Mouse (Mus musculus): ENCODE measurements around the gene Sorcs3. TPM values are rescaled to one million over a fixed set of nuclear protein-coding genes. Genes with fewer than 3 reads are reported as not detected.

Sorcs3 gene
- polyA plus RNA-seq, 1 experiment: not detected

- H3K9me3 ChIP-seq: peaks cover 19% of the 10 kb centered on the region
- no peaks in the 10 kb centered on the region for H3K4me1 ChIP-seq
- TF ChIP-seq GATA1 (IDR thresholded peaks at IDR 0.05; ENCODE audit: borderline replicate concordance, low read length): no peak
- no peak for TF ChIP-seq FLI1 (IDR thresholded peaks at IDR 0.05; ENCODE audit: low read length)
- no peaks in the 10 kb centered on the region for H3K27me3 ChIP-seq (replicated peaks)
- H3K4me3 ChIP-seq (replicated peaks): no peak overlapping the region
- no peaks in the 10 kb centered on the region for H3K36me3 ChIP-seq (replicated peaks; ENCODE audit: low read length)
Observed at GRCm38 (mm10) chr19:48630671-48631327, 425.0 kb downstream of the Sorcs3 start.

GRCm38 (mm10) chr19:48642566-48642965, 436.7 kb downstream of the Sorcs3 start:
- no peaks in the 10 kb centered on the region for H3K27me3 ChIP-seq (replicated peaks)
- H3K4me1 ChIP-seq: no peaks in the 10 kb centered on the region
- H3K9me3 ChIP-seq: peaks cover 15% of the 10 kb centered on the region
- no peaks in the 10 kb centered on the region for H3K36me3 ChIP-seq (replicated peaks; ENCODE audit: low read length)
- TF ChIP-seq FLI1 (IDR thresholded peaks at IDR 0.05; ENCODE audit: low read length) (no peak), GATA1 (IDR thresholded peaks at IDR 0.05; ENCODE audit: borderline replicate concordance, low read length) (no peak)
- H3K4me3 ChIP-seq (replicated peaks): no peak overlapping the region

- Histone ChIP-seq H3K9me3 (peaks cover 21% of the 10 kb centered on the region), H3K27me3 (replicated peaks) (no peaks in the 10 kb centered on the region), H3K36me3 (replicated peaks; ENCODE audit: low read length) (no peaks in the 10 kb centered on the region), H3K4me3 (replicated peaks) (no peak overlapping the region), H3K4me1 (no peaks in the 10 kb centered on the region)
- TF ChIP-seq FLI1 (IDR thresholded peaks at IDR 0.05; ENCODE audit: low read length) (no peak), GATA1 (IDR thresholded peaks at IDR 0.05; ENCODE audit: borderline replicate concordance, low read length) (no peak)
Observed at GRCm38 (mm10) chr19:48649941-48650340, 444.1 kb downstream of the Sorcs3 start.

GRCm38 (mm10) chr19:48651617-48652016, 445.8 kb downstream of the Sorcs3 start:
- Histone ChIP-seq H3K4me3 (replicated peaks) (no peak overlapping the region), H3K36me3 (replicated peaks; ENCODE audit: low read length) (no peaks in the 10 kb centered on the region), H3K4me1 (no peaks in the 10 kb centered on the region), H3K9me3 (peaks cover 24% of the 10 kb centered on the region), H3K27me3 (replicated peaks) (no peaks in the 10 kb centered on the region)
- TF ChIP-seq FLI1 (IDR thresholded peaks at IDR 0.05; ENCODE audit: low read length) (no peak), GATA1 (IDR thresholded peaks at IDR 0.05; ENCODE audit: borderline replicate concordance, low read length) (no peak)

GRCm38 (mm10) chr19:48660201-48660600, 454.4 kb downstream of the Sorcs3 start:
- TF ChIP-seq FLI1 (IDR thresholded peaks at IDR 0.05; ENCODE audit: low read length) (no peak), GATA1 (IDR thresholded peaks at IDR 0.05; ENCODE audit: borderline replicate concordance, low read length) (no peak)
- Histone ChIP-seq H3K9me3 (peaks cover 19% of the 10 kb centered on the region), H3K36me3 (replicated peaks; ENCODE audit: low read length) (no peaks in the 10 kb centered on the region), H3K4me3 (replicated peaks) (no peak overlapping the region), H3K27me3 (replicated peaks) (no peaks in the 10 kb centered on the region), H3K4me1 (no peaks in the 10 kb centered on the region)

GRCm38 (mm10) chr19:48679896-48680295, 474.1 kb downstream of the Sorcs3 start:
- Histone ChIP-seq H3K4me3 (replicated peaks) (no peak overlapping the region), H3K9me3 (peaks cover 30% of the 10 kb centered on the region), H3K4me1 (no peaks in the 10 kb centered on the region), H3K36me3 (replicated peaks; ENCODE audit: low read length) (no peaks in the 10 kb centered on the region), H3K27me3 (replicated peaks) (no peaks in the 10 kb centered on the region)
- no peak for TF ChIP-seq FLI1 (IDR thresholded peaks at IDR 0.05; ENCODE audit: low read length)
- TF ChIP-seq GATA1 (IDR thresholded peaks at IDR 0.05; ENCODE audit: borderline replicate concordance, low read length): no peak

GRCm38 (mm10) chr19:48682485-48682884, 476.7 kb downstream of the Sorcs3 start:
- Histone ChIP-seq H3K4me1 (no peaks in the 10 kb centered on the region), H3K9me3 (peaks cover 31% of the 10 kb centered on the region), H3K36me3 (replicated peaks; ENCODE audit: low read length) (no peaks in the 10 kb centered on the region), H3K27me3 (replicated peaks) (no peaks in the 10 kb centered on the region), H3K4me3 (replicated peaks) (no peak overlapping the region)
- no peak for TF ChIP-seq FLI1 (IDR thresholded peaks at IDR 0.05; ENCODE audit: low read length)
- TF ChIP-seq GATA1 (IDR thresholded peaks at IDR 0.05; ENCODE audit: borderline replicate concordance, low read length): no peak

GRCm38 (mm10) chr19:48686369-48686768, 480.5 kb downstream of the Sorcs3 start:
- Histone ChIP-seq H3K36me3 (replicated peaks; ENCODE audit: low read length) (no peaks in the 10 kb centered on the region), H3K9me3 (peaks cover 15% of the 10 kb centered on the region), H3K4me3 (replicated peaks) (no peak overlapping the region), H3K4me1 (no peaks in the 10 kb centered on the region), H3K27me3 (replicated peaks) (no peaks in the 10 kb centered on the region)
- no peak for TF ChIP-seq FLI1 (IDR thresholded peaks at IDR 0.05; ENCODE audit: low read length)
- no peak for TF ChIP-seq GATA1 (IDR thresholded peaks at IDR 0.05; ENCODE audit: borderline replicate concordance, low read length)

GRCm38 (mm10) chr19:48700111-48700658, 494.4 kb downstream of the Sorcs3 start:
- Histone ChIP-seq H3K9me3 (0 out of 2 replicates have a peak, but pooled peaks cover 11% of the 10 kb centered on the region), H3K4me1 (no peaks in the 10 kb centered on the region), H3K4me3 (replicated peaks) (no peak overlapping the region), H3K36me3 (replicated peaks; ENCODE audit: low read length) (no peaks in the 10 kb centered on the region), H3K27me3 (replicated peaks) (no peaks in the 10 kb centered on the region)
- TF ChIP-seq FLI1 (IDR thresholded peaks at IDR 0.05; ENCODE audit: low read length) (no peak), GATA1 (IDR thresholded peaks at IDR 0.05; ENCODE audit: borderline replicate concordance, low read length) (no peak)

- no peaks in the 10 kb centered on the region for H3K27me3 ChIP-seq (replicated peaks)
- no peak overlapping the region for H3K4me3 ChIP-seq (replicated peaks)
- H3K36me3 ChIP-seq (replicated peaks; ENCODE audit: low read length): no peaks in the 10 kb centered on the region
- no peaks in the 10 kb centered on the region for H3K4me1 ChIP-seq
- TF ChIP-seq FLI1 (IDR thresholded peaks at IDR 0.05; ENCODE audit: low read length): no peak
- no peak for TF ChIP-seq GATA1 (IDR thresholded peaks at IDR 0.05; ENCODE audit: borderline replicate concordance, low read length)
- 0 out of 2 replicates have a peak, but pooled peaks cover 15% of the 10 kb centered on the region for H3K9me3 ChIP-seq
Observed at GRCm38 (mm10) chr19:48703763-48704162, 497.9 kb downstream of the Sorcs3 start.
